Mouse (Mus musculus) embryonic facial prominence, embryonic 10.5 days (tissue): ENCODE results near the gene Zfy1. TPM values are rescaled to one million over a fixed set of nuclear protein-coding genes. Genes with fewer than 3 reads are reported as not detected.
"Not testable (repeated sequence)": the region's sequence is repeated elsewhere in the genome, so short reads cannot be mapped to it uniquely, and the experiment has no call there.

Experiments
- DNase-seq: peaks from one replicate; pipeline ENCODE4 v3.0.0-alpha.2; 2017; ENCODE audit warnings: low spot score
- H3K27ac ChIP-seq: fragments of 300-500 bp; sonication (generic); replicated peaks from 2 replicates; pipeline ENCODE4 v1.5.1; 2016; ENCODE audit warnings: mild to moderate bottlenecking
- H3K27me3 ChIP-seq: fragments of 300-500 bp; sonication (generic); replicated peaks from 2 replicates; pipeline ENCODE4 v1.6.1; 2016; ENCODE audit warnings: low read depth, mild to moderate bottlenecking; ENCODE audit not compliant: poor library complexity, severe bottlenecking
- H3K36me3 ChIP-seq: fragments of 300-500 bp; sonication (generic); replicated peaks from 2 replicates; pipeline ENCODE4 v1.6.1; 2016; ENCODE audit warnings: mild to moderate bottlenecking, moderate library complexity
- H3K4me1 ChIP-seq: fragments of 300-500 bp; sonication (generic); 2 replicates; pipeline ENCODE4 v1.6.1; 2016
- H3K4me3 ChIP-seq: fragments of 300-500 bp; sonication (generic); 2 replicates; pipeline ENCODE4 v1.5.1; 2016; ENCODE audit warnings: mild to moderate bottlenecking, moderate library complexity
- H3K9me3 ChIP-seq: fragments of 300-500 bp; sonication (generic); 2 replicates; pipeline ENCODE4 v1.6.1; 2016; ENCODE audit warnings: mild to moderate bottlenecking
- WGBS: fragments of 180-500 bp; shearing (Covaris S2); methylation state at CpG from one replicate; pipeline ENCODE4 v1.1.7; 2016; 5-methylcytosine and 5-hydroxymethylcytosine counted together
- polyA plus RNA-seq: library from polyadenylated mRNA; unstranded; fragments of >200 nt; fragmentation: Nextera tagmentation; extraction: Ambion mirVana; gene quantifications from 2 replicates; pipeline ENCODE4 v1.2.1, GENCODE M21; 2016

Zfy1 gene
- not detected in 2 replicates for polyA plus RNA-seq

DNA sequence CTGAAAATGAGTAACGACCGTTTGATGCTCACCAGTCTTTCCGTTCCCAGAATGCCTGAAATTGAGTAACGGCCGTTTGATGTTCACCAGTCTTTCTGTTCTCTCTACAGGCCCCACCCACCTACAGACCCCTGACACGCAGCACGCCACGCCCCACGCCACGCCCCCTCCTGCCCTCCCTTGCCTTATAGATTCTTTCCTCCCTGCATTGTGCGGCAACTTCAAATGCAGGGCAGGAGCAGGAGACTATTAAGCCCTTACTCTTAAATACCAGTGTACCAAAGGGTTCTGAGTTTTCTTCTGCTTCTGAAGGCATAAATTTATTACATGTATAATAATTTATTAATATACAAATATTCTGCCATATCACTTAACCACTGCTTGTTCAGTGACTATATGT lies at the start of gene Zfy1:
Gene Zfy1, minus strand, starts transcription at position 101 of the 400 bp plus-strand sequence.
- H3K9me3 ChIP-seq, DNase-seq, H3K27me3 ChIP-seq, H3K36me3 ChIP-seq, H3K4me3 ChIP-seq, H3K4me1 ChIP-seq, H3K27ac ChIP-seq: not testable (repeated sequence)
- WGBS: 95% methylated on average over 4 of the region's 11 CpGs

DNA sequence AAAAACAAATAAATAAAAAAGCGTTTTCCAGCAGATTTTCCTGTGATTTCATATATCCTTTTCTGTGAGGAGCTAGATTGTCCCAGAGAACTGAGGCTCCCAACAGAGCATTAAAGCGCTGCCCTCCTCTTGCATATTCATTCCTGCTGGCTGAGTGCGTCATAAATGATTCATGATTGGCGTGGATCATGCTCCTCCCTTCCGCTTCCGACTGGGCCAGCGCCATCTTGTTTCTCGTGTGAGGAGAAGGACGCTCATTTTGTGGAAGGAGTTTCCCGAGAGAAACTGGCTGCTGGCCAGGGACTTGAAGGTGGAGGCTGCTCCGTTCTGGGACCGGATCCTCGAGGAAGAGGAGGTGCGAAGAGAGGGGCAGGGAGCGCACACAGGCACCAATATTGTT lies 21.2 kb upstream of the Zfy1 start, which contains the start of gene Uba1y:
Gene Uba1y, plus strand, starts transcription at position 254 of the 400 bp plus-strand sequence.
- DNase-seq: no peak
- Histone ChIP-seq H3K4me3 (no peak within 1 kb of the TSS), H3K36me3 (no peaks in the 10 kb centered on the region), H3K27me3 (no peaks in the 10 kb centered on the region), H3K9me3 (no peaks in the 10 kb centered on the region), H3K4me1 (no peaks in the 10 kb centered on the region), H3K27ac (no peak within 1 kb of the TSS)
- WGBS: 98% methylated on average over 12 of the region's 15 CpGs

- Histone ChIP-seq H3K4me1 (no peaks in the 10 kb centered on the region), H3K27me3 (no peaks in the 10 kb centered on the region), H3K36me3 (no peaks in the 10 kb centered on the region), H3K9me3 (no peaks in the 10 kb centered on the region), H3K4me3 (peak overlapping the region; percentile 35; the same call in 1 of the 2 replicates), H3K27ac (peak overlapping the region; percentile 51)
- under 1% methylated on average over 15 of the region's 15 CpGs for WGBS
- peak; percentile 67 for DNase-seq
These were observed 11.9 kb upstream of the Zfy1 start for GRCm38 (mm10) chrY:808991-809661.

Other genes with a start within 250 kb of the Zfy1 start
- gene Uba1y, start 21.2 kb upstream of the Zfy1 start, polyA plus RNA-seq: not detected in 2 replicates
- 10.4 and 13.8 TPM in 2 replicates for gene Kdm5d, start 100.4 kb upstream of the Zfy1 start, polyA plus RNA-seq
- 20.0 and 27.6 TPM in 2 replicates for gene Eif2s3y, start 213.1 kb upstream of the Zfy1 start, polyA plus RNA-seq